Comparison of ENCODE assay signal across 7 mouse cellular contexts in the genomic region with DNA sequence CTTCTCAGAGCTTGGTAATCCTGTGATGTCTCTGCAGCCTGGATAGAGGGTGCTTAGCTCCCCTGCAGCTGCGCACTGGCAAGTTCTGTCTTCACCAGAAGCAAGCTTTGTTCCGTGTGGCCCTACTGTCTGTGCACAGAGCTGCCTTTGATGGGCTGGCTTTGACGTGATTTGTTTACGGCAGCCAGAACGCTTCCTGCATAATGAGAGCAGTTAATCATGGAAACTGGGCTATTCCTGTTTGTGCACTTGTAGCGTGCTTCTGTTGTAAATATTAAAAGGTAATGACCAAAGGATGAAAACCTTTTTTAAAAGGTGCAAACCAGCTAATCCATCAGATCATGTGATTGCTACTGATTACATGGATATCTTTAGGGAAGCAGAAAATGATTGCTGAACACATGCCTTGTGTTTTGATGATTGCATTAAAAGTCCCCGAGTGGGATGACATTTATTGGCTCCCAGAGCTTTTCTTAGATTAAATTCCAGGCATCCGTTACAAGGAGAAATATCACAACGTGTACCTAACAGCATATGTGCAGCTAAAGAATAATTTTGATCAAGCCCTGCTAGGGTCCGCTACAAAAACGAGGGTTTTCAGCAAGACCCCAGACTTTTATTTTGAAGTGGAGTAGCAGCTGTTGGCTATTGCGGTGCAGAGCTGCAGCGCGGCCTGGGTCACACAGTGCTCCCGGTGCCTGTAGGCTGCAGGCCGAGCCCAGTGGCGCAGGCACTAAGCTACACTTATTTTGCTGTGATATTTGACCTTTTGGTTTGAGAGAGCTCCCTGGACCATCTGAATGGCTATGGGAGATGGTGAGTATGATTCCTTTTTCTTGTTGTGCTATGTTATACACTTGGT. TPM values are rescaled to one million over a fixed set of nuclear protein-coding genes. Genes with fewer than 3 reads are reported as not detected.
DNase-seq lines count a peak whose midpoint lies in the region; ATAC-seq lines count a peak whose summit lies in the region.

No protein-coding gene starts in this region.

- H3K4me1 ChIP-seq in embryonic facial prominence, embryonic 14.5 days (ENCODE audit: control insufficient read depth, insufficient read depth, low read length) = 0 out of 2 replicates have a peak, but pooled peaks cover 3% of the 10 kb centered on the region
- H3K4me1 ChIP-seq in limb, embryonic 11.5 days (ENCODE audit: control insufficient read depth, insufficient read depth, low read length) = peaks cover 15% of the 10 kb centered on the region
- H3K4me1 ChIP-seq in midbrain, embryonic 11.5 days (ENCODE audit: control insufficient read depth, insufficient read depth, low read length) = peaks cover 6% of the 10 kb centered on the region; the same call in 1 of the 2 replicates

- peak overlapping the region; percentile 79 for H3K27ac ChIP-seq in embryonic facial prominence, embryonic 14.5 days (replicated peaks; ENCODE audit: low read depth, low read length)
- peak overlapping the region; percentile 33; the same call in 1 of the 2 replicates for H3K27ac ChIP-seq in limb, embryonic 11.5 days (replicated peaks; ENCODE audit: low read depth, low read length)
- peak overlapping the region; percentile 89 for H3K27ac ChIP-seq in midbrain, embryonic 11.5 days (ENCODE audit: low read depth, low read length)

- no peaks in the 10 kb centered on the region for H3K27me3 ChIP-seq in embryonic facial prominence, embryonic 14.5 days (replicated peaks; ENCODE audit: control insufficient read depth, insufficient read depth, low read length)
- no peaks in the 10 kb centered on the region for H3K27me3 ChIP-seq in limb, embryonic 11.5 days (ENCODE audit: control insufficient read depth, insufficient read depth, low read length)
- no peaks in the 10 kb centered on the region for H3K27me3 ChIP-seq in midbrain, embryonic 11.5 days (ENCODE audit: control insufficient read depth, insufficient read depth, low read length)

- 3% methylated on average over 17 of the region's 17 CpGs for WGBS in embryonic facial prominence, embryonic 14.5 days
- WGBS in limb, embryonic 11.5 days = under 1% methylated on average over 17 of the region's 17 CpGs
- 3% methylated on average over 17 of the region's 17 CpGs for WGBS in midbrain, embryonic 11.5 days

- H3K36me3 ChIP-seq in embryonic facial prominence, embryonic 14.5 days (ENCODE audit: control insufficient read depth, insufficient read depth, low read length) = 0 out of 2 replicates have a peak, but pooled peaks cover under 1% of the 10 kb centered on the region
- H3K36me3 ChIP-seq in limb, embryonic 11.5 days (ENCODE audit: control insufficient read depth, insufficient read depth, low read length) = no peaks in the 10 kb centered on the region
- H3K36me3 ChIP-seq in midbrain, embryonic 11.5 days (ENCODE audit: control insufficient read depth, insufficient read depth, low read length) = no peaks in the 10 kb centered on the region

- H3K9ac ChIP-seq in embryonic facial prominence, embryonic 14.5 days (ENCODE audit: low read depth, low read length) = peak overlapping the region; percentile 56
- peak overlapping the region; percentile 22; the same call in 1 of the 2 replicates for H3K9ac ChIP-seq in limb, embryonic 11.5 days (ENCODE audit: low read length)
- H3K9ac ChIP-seq in midbrain, embryonic 11.5 days (ENCODE audit: low read length) = peak overlapping the region; percentile 63

- peak overlapping the region; percentile 38 for H3K4me3 ChIP-seq in embryonic facial prominence, embryonic 14.5 days (ENCODE audit: low read depth, low read length)
- H3K4me3 ChIP-seq in limb, embryonic 11.5 days (ENCODE audit: low read depth, low read length) = peak overlapping the region; percentile 24
- peak overlapping the region; percentile 39 for H3K4me3 ChIP-seq in midbrain, embryonic 11.5 days (ENCODE audit: low read depth, low read length)

- H3K9me3 ChIP-seq in embryonic facial prominence, embryonic 14.5 days (ENCODE audit: control insufficient read depth, low read length) = no peaks in the 10 kb centered on the region
- H3K9me3 ChIP-seq in limb, embryonic 11.5 days (ENCODE audit: control insufficient read depth, low read length) = no peaks in the 10 kb centered on the region
- no peaks in the 10 kb centered on the region for H3K9me3 ChIP-seq in midbrain, embryonic 11.5 days (ENCODE audit: control insufficient read depth, low read length)

- peak; percentile 94 for ATAC-seq in embryonic facial prominence, embryonic 14.5 days (ENCODE audit: low read depth)
- peak; percentile 83 for ATAC-seq in limb, embryonic 11.5 days (ENCODE audit: insufficient number of reproducible peaks, low FRiP score, low TSS enrichment, low read depth)
- ATAC-seq in midbrain, embryonic 11.5 days (ENCODE audit: low FRiP score) = peak; percentile 94

- DNase-seq in brain, adult 2 months (ENCODE audit: low read depth, low spot score) = peak; percentile 98
- peak; percentile 88 for DNase-seq in embryonic facial prominence, embryonic 14.5 days (ENCODE audit: low spot score)
- DNase-seq in heart, adult 9 months (ENCODE audit: low spot score in 2 of 2) = peak; percentile 81 to 83
- DNase-seq in kidney, adult 8-10 months = peak; percentile 51 to 60
- DNase-seq in limb, embryonic 11.5 days (ENCODE audit: low spot score) = peak; percentile 74
- DNase-seq in midbrain, embryonic 11.5 days (ENCODE audit: low spot score, missing footprints) = peak; percentile 97
- DNase-seq in right cerebral cortex, postnatal 36 days (ENCODE audit: low spot score in 2 of 2) = peak; percentile 69 to 83

- peak overlapping the region; percentile 59 for H3K4me2 ChIP-seq in embryonic facial prominence, embryonic 14.5 days (ENCODE audit: low read depth, low read length)
- H3K4me2 ChIP-seq in limb, embryonic 11.5 days (ENCODE audit: low read depth, severe bottlenecking) = peak overlapping the region; percentile 55
- peak overlapping the region; percentile 42 for H3K4me2 ChIP-seq in midbrain, embryonic 11.5 days

RNA-seq across cellular contexts. Expression of gene Clasp2, which starts 51.6 kb away (rescaled TPM):
- polyA plus RNA-seq in embryonic facial prominence, embryonic 14.5 days (2014; fragmentation: Nextera tagmentation; extraction: Ambion mirVana) = 27.4 and 30.2 TPM in 2 replicates
- polyA plus RNA-seq in limb, embryonic 11.5 days (2014; fragmentation: Nextera tagmentation; extraction: Ambion mirVana) = 29.6 and 34.5 TPM in 2 replicates
- 51.4 and 53.2 TPM in 2 replicates for polyA plus RNA-seq in midbrain, embryonic 11.5 days (2014; fragmentation: Nextera tagmentation; extraction: Ambion mirVana)

Comparison
In these comparisons a context has a peak if more than half of its experiments do, and no peak if none do; other contexts are left out.
1. Peak in every context shown above with its lines: DNase-seq, ATAC-seq, H3K4me3 ChIP-seq and H3K27ac ChIP-seq.
2. H3K27ac ChIP-seq: peak in every context shown above with its lines; median percentile 89 in midbrain, embryonic 11.5 days; 79 in embryonic facial prominence, embryonic 14.5 days; 33 in limb, embryonic 11.5 days.